Mouse (Mus musculus) liver, adult 2 months (tissue): ENCODE measurements around the gene Cdk5rap3. TPM values are rescaled to one million over a fixed set of nuclear protein-coding genes. Genes with fewer than 3 reads are reported as not detected.

Experiments used
- DNase-seq: peaks from one replicate; pipeline ENCODE4 v3.0.0-alpha.2; 2011; ENCODE audit warnings: low read depth, low spot score; ENCODE audit errors: extremely low read depth
- H3K27ac ChIP-seq: fragments of 200-500 bp; replicated peaks from 2 replicates; pipeline ENCODE4 v1.5.1; 2012; ENCODE audit warnings: low read depth, mild to moderate bottlenecking, control low read depth, inconsistent platforms, low read length; ENCODE audit not compliant: insufficient read depth
- H3K27me3 ChIP-seq: fragments of 200-500 bp; 2 replicates; pipeline ENCODE4 v1.6.1; 2012; ENCODE audit warnings: mild to moderate bottlenecking, moderate library complexity, low read length, inconsistent platforms; ENCODE audit not compliant: control insufficient read depth, insufficient read depth
- H3K36me3 ChIP-seq: fragments of 200-500 bp; 2 replicates; pipeline ENCODE4 v1.6.1; 2012; ENCODE audit warnings: low read length, inconsistent platforms; ENCODE audit not compliant: control insufficient read depth, insufficient read depth
- H3K4me1 ChIP-seq: fragments of 200-500 bp; 2 replicates; pipeline ENCODE4 v1.6.1; 2011; ENCODE audit warnings: low read length; ENCODE audit not compliant: control insufficient read depth, insufficient read depth
- H3K4me3 ChIP-seq: fragments of 200-500 bp; 2 replicates; pipeline ENCODE4 v1.5.1; 2011; ENCODE audit warnings: low read depth, mild to moderate bottlenecking, control low read depth, low read length, moderate library complexity; ENCODE audit not compliant: insufficient read depth
- H3K79me2 ChIP-seq: fragments of 200-500 bp; 2 replicates; pipeline ENCODE4 v1.6.1; 2012; ENCODE audit warnings: inconsistent platforms, mild to moderate bottlenecking, low read length, moderate library complexity; ENCODE audit not compliant: control insufficient read depth, insufficient read depth
- H3K9ac ChIP-seq: fragments of 200-500 bp; 2 replicates; pipeline ENCODE4 v1.6.1; 2012; ENCODE audit warnings: low read depth, mild to moderate bottlenecking, control low read depth, inconsistent platforms, low read length
- CTCF ChIP-seq: fragments of 200-500 bp; IDR thresholded peaks from 2 replicates; pipeline ENCODE4 v1.5.1; 2011; ENCODE audit warnings: low read depth, low read length, control low read depth
- POLR2A ChIP-seq: fragments of 200-500 bp; IDR thresholded peaks from 2 replicates; pipeline ENCODE4 v1.6.1; 2011; ENCODE audit warnings: low read length, control low read depth; ENCODE audit not compliant: insufficient read depth; ENCODE audit errors: extremely low read depth
- WGBS: fragments of 180-500 bp; shearing (Covaris S2); methylation state at CpG from one replicate; pipeline ENCODE4 v1.1.7; 2018; 5-methylcytosine and 5-hydroxymethylcytosine counted together
- polyA plus RNA-seq: library from polyadenylated mRNA; depleted of rRNA; stranded (reverse); fragments of >200 nt; gene quantifications from 2 replicates; pipeline ENCODE4 v1.2.3, GENCODE M21; 2012; rRNA removed
- total RNA-seq: library from RNA; depleted of rRNA; stranded (reverse); fragments of >200 nt; gene quantifications from 2 replicates; pipeline ENCODE4 v1.2.3, GENCODE M21; 2014; rRNA removed

Cdk5rap3 gene
- 44.1 and 52.2 TPM in 2 replicates for total RNA-seq
- 36.6 and 50.5 TPM in 2 replicates for polyA plus RNA-seq

DNA sequence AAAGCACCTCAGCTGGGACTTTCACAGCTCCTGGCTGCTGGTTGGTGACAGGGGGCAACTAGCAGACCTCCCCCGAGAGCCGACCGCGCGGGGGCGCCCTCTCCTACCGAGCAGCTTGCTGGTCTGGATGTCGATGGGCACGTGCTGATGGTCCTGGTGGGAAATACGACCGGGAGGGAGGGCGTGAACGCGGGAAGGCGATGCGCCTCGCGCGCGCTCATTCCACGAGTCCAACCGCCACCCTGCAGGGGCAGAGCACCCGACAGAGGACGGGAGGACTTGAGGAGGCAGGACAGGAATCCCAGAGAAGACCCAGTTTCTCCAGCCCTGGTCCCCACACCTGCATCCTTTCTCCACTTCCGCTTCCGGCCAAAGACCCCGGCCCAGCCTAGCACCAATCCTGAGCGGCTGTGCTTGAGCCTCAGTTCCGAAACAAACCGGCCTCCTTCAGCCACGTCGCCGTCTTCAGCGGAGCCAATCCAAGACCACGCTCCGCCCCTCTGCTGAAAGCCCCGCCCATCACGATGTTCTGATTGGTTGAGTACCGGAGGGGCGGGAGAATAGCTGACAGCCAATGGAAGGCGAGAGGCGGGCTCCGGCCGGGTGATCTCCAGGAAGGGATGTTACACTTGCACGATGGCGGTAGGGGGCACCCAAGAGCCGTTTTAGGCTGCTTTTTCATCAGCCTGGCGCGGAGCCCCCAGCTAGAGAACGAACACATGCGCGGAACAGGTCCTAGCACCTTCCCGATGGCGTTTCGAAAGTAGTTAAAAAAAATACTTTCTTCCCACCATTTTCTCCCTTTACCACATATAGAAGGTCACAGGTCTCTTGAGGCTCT lies at the start of gene Cdk5rap3:
Gene Cdk5rap3, minus strand, starts transcription at position 453 of the 841 bp plus-strand sequence.
- peak within 1 kb of the TSS; percentile 69 for H3K9ac ChIP-seq
- DNase-seq: peak; percentile 89
- peak within 1 kb of the TSS; percentile 80 for H3K4me3 ChIP-seq
- H3K4me1 ChIP-seq: peaks cover 1% of the 10 kb centered on the region; the same call in 1 of the 2 replicates
- H3K27ac ChIP-seq: peak within 1 kb of the TSS; percentile 69
- TF ChIP-seq POLR2A (0 out of 2 replicates have a peak, but pooled peaks have one; percentile 60), CTCF (peak; percentile 90)
- no peaks in the 10 kb centered on the region for H3K79me2 ChIP-seq
- under 1% methylated on average over 55 of the region's 55 CpGs for WGBS
- no peaks in the 10 kb centered on the region for H3K27me3 ChIP-seq
- H3K36me3 ChIP-seq: no peaks in the 10 kb centered on the region

DNA sequence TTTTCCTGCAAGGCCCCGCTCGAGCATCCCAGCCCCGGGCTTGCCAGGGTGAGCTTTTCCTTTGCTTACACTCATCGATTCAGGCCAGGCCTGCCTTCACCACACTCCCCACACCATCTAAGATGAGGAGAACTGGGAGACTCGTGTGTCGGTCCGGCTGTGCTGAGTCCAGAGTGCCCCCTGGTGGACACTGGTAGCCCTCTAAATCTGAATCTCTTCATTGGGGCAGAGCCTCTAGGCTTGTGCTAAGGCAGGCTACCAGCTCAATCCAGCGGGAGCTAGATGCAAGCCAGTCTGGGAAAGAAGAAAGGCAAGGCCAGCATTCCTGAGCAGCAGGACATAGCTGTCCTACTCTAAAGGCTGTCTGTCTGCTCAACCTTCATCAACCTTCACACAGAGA lies 47.3 kb upstream of the Cdk5rap3 start:
- DNase-seq: peak; percentile 71
- 5% methylated on average over 8 of the region's 8 CpGs for WGBS

DNA sequence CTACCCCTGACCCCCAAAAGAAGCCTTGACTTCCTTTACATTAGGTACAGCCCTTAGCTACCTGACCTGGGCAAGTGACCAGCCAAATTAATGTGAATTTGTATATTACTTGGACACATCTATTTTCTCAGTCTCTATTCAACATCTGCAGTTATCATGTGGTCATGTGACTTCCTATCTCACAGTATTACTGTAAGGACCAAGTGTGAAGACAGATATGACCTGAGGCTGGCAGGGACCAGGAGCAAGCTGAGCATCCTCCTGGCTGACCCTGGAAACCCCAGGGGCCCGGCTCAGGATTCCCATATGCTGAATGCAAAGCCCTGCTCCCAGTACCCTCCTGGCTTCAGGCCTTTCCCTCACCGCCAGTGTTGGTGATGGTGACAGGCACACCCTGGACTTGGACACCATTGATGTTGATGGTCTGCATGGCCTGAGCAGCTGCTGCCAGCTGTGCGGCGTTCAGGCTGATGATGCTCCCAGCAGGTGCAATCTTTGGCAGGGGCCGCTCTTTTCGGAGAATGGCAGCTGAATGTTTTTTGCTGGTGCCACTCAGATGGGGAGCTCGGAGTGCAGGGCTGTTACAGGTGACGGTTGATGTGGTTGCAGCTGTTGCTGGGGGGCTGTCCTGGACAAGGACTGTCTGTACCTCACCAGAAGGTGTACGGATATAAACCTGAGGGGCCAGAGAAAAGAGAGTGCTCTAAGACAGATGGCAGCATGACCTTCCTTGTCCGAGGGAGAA lies 40.9 kb upstream of the Cdk5rap3 start:
- Histone ChIP-seq H3K9ac (no peak overlapping the region), H3K36me3 (peaks cover 2% of the 10 kb centered on the region; the same call in 1 of the 2 replicates), H3K27ac (no peak overlapping the region), H3K27me3 (no peaks in the 10 kb centered on the region), H3K79me2 (no peaks in the 10 kb centered on the region), H3K4me3 (no peak overlapping the region), H3K4me1 (no peaks in the 10 kb centered on the region)
- 96% methylated on average over 10 of the region's 10 CpGs for WGBS
- no peak for TF ChIP-seq POLR2A
- TF ChIP-seq CTCF: no peak
- no peak for DNase-seq

More for the DNA sequence above, 47.3 kb upstream of the Cdk5rap3 start:
- Histone ChIP-seq H3K79me2 (no peaks in the 10 kb centered on the region), H3K4me1 (peaks cover 8% of the 10 kb centered on the region), H3K27ac (no peak overlapping the region), H3K27me3 (no peaks in the 10 kb centered on the region), H3K9ac (no peak overlapping the region), H3K4me3 (no peak overlapping the region), H3K36me3 (no peaks in the 10 kb centered on the region; the same call in 1 of the 2 replicates)
- TF ChIP-seq CTCF (peak; percentile 94), POLR2A (no peak)

DNA sequence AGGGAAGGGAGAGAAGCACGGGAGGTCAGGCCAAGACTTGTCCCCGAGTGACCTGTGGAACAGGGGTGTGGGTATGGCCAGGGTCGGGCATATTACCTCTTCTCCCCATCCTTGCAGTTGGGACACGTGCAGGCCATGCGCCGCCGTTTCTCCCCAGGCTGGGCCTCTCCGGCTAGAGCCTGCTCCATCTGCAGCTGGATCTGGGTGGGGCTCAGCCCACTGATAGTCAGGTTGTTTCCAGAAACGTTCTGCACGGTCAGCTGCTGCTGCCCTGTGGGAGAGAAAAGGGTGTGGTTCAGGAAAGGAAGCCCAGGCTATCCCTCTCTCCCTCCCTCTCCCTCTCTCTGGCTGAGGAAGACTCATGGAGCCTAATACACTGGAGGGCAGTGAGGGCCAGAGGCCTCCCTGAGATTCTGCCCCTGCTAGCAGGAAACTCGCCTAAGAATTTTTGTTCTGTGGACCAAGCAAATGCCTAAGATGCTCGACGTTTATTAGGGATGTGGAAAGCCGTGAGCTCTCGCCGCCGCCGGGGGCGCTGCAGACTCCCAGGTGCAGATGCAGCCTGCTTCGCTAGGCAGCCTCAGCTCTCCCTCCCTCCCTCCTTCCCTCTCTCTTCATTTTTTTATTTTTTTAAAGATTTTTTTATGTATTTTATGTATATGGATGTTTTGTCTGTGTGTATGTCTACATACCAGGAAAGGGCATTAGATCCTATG lies 39.9 kb upstream of the Cdk5rap3 start:
- peaks cover 2% of the 10 kb centered on the region; the same call in 1 of the 2 replicates for H3K36me3 ChIP-seq
- no peak overlapping the region for H3K27ac ChIP-seq
- H3K4me3 ChIP-seq: no peak overlapping the region
- no peaks in the 10 kb centered on the region for H3K27me3 ChIP-seq
- 0 out of 2 replicates have a peak, but pooled peaks have one; percentile 10 for TF ChIP-seq CTCF
- no peak for TF ChIP-seq POLR2A
- no peaks in the 10 kb centered on the region for H3K79me2 ChIP-seq
- WGBS: 82% methylated on average over 20 of the region's 20 CpGs
- no peaks in the 10 kb centered on the region for H3K4me1 ChIP-seq
- H3K9ac ChIP-seq: no peak overlapping the region
- no peak for DNase-seq

DNA sequence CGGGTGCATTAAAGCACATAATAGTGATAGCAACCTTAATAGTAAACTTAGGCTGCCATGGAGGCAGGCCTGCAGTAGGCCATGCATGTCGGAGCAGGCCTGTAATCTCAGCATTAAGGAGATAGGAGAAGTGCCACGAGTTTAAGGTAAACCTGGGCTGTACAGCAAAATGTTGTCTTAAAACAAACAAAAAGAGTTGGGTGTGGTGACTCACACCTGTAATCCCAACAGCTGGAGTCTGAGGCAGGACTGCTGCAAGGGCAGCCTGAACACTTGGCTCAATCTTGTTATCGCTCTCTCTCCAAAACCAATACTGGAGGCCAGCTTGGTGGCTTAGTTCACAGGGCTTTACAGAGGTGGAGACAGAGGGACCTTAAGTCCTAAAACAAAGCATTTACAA lies 38.8 kb upstream of the Cdk5rap3 start:
- no peak overlapping the region for H3K9ac ChIP-seq
- H3K4me3 ChIP-seq: no peak overlapping the region
- 0 out of 2 replicates have a peak, but pooled peaks cover 2% of the 10 kb centered on the region for H3K36me3 ChIP-seq
- H3K4me1 ChIP-seq: no peaks in the 10 kb centered on the region
- no peak overlapping the region for H3K27ac ChIP-seq
- no peak for DNase-seq
- TF ChIP-seq CTCF (no peak), POLR2A (no peak)
- 87% methylated on average over 4 of the region's 4 CpGs for WGBS
- H3K79me2 ChIP-seq: no peaks in the 10 kb centered on the region
- no peaks in the 10 kb centered on the region for H3K27me3 ChIP-seq
